Mouse (Mus musculus) thymus, adult 18-20 months (tissue): ENCODE data around the gene Dctn2.

Source experiments
- DNase-seq, 2 experiments: peaks; one replicate each; pipeline ENCODE4 v3.0.0; 2022; ENCODE audit warnings: mixed read lengths in 2 of 2

The Dctn2 gene

GRCm38 (mm10) chr10:127264336-127264735 is 1.8 kb upstream of the Dctn2 start:
- no peak for DNase-seq

DNA sequence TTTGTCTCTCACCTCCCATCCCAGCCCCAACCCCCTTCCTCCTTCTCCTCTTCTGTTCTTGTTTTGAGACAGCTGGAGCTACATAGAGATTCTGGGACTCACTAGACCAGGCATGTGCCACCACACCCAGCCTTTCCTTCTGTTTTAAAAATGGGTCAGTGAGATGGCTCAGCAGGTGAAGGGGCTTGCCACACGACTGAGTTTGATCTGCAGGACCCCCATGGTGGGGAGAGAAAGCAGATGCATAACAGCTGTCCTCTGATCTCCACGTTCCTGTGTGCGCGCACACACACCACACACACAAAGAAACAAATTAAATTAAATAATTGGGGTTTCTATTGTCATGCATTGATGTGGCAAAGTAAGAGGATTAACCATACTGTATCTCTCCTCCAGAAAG is 1.2 kb upstream of the Dctn2 start:
- no peak for DNase-seq

GRCm38 (mm10) chr10:127265727-127266111 is 449 bp upstream of the Dctn2 start:
- DNase-seq: no peak

DNA sequence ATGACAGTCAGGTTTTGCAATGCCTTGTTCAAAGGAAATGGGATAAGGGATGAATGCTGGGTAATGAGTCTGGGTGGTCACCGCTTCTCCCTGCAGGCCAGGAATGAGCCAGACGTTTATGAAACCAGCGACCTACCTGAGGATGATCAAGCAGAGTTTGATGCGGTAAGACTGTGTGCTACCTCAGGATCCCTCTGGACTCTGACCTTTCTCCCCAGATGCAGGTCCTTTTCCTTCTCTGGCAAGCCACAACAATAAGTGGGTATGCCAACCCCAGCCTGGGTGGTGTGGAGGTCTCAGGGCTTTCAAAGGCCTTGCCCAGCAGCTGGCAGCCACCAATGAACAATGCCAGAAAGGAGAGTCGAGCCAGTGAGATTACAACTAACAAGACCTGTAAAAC is 1.1 kb downstream of the Dctn2 start:
- no peak for DNase-seq

DNA sequence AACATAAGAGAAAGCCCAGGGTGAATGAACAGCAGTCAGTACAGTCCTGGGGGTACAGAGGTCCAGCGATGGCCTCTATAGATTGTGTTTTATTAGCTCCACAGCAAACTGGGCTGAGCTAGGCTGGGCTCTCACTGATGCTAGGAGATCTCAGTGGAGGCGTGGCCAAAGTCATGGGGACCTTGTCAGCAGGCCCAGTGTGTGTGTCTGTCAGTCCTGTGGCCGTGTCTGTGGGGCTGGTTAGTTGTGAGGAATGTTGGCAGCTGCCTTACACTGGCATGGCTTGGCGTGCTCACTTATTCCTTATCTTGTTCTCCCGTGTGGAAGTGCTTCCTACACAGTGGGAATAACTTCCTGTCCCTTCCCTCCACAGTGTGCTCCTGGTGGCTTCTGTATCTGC is 2.2 kb downstream of the Dctn2 start:
- DNase-seq: no peak

- no peak for DNase-seq
Observed at GRCm38 (mm10) chr10:127269036-127269435, 2.9 kb downstream of the Dctn2 start.

DNA sequence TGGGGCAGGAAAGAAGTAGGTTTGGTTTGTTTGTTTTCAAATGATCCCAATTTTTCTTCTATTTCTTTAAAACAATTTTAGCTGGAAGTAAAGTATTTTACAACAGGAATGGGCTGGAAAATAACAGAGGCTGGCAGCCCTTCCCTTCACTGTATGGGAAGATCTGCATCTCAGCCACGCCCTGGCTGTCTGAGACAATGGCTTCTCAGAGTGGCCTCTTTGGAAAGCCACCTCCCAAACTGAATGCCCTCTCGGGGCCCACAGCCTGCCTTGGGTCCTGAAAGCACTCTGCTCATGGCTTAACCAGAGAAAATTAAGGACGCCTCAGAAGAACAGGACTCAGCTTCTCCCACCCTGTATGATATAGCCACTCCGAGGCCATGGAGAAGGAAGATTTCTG is 3.7 kb downstream of the Dctn2 start:
- DNase-seq: no peak

DNA sequence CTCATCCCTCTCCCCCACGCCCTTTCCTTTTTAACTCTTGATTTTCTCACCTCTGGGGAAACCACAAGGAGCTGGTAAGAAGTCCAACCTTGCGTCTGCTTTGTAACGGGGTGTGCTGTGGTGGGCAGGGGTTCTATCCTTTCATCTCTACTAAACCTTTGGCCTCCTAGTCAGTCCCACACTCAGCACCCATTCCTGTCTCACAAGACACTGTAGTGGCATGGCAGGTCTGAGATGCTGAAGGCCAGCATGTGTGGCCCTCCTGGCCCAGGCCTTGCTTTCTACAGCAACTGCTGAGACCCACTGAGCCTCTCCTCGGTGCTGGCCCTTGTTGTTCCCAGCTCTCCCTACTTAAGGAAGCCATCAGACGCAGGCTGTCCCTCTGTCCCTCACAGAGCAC is 6.2 kb downstream of the Dctn2 start:
- DNase-seq: no peak

- no peak for DNase-seq
Observed at GRCm38 (mm10) chr10:127274261-127275022, 8.3 kb downstream of the Dctn2 start.

GRCm38 (mm10) chr10:127279730-127280129 is 13.6 kb downstream of the Dctn2 start:
- no peak for DNase-seq

DNA sequence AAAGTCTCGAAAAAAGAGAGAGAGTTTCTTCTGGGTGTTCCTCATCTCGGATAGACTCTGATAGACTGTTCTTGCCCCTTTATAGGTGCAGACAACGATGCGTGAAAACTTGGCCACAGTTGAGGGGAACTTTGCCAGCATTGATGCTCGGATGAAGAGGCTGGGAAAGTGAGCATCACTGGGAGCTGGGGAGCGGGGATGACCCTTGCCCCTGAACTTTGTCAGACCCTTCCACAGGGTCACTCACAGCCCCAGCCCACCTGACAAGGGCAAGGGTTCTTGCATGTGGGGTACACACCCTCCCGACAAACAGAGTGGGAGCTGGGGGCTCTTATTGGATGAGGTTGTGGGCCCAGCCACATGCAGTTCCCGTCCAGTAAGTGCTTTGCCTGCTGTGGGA is 15.1 kb downstream of the Dctn2 start:
- no peak for DNase-seq

DNA sequence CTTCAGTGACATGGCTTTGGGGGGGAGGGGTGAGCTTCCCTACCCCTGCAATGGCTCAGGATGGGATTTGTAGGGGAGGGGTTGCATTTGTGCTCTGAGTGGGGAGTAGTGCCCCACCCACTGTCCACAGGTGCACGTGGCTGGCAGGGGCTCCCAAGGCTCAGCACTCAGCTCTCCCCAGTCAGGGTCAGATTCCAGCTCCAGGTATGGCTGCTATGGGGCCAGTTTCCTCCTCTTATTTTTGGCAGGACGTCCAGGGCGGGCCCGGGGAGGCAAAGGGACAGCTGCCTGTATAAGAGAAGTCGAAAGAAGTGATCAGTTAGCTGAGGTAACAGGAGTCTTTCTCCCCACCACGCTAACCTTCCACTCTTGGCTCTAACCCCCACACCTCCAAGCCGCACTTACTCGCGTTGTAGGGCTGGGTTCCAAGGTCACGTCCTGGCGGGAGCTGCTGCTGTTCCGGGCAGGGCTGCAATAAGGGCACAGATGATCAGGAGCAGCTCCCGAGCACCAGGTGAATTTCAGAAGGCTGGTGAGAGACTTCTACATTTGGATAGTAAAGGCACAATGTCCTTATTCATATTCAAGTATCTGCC is 16.6 kb downstream of the Dctn2 start:
- no peak for DNase-seq

- DNase-seq: no peak
Observed at GRCm38 (mm10) chr10:127284105-127284622, 18.0 kb downstream of the Dctn2 start.

- no peak for DNase-seq
Observed at GRCm38 (mm10) chr10:127284724-127285500, 18.7 kb downstream of the Dctn2 start.

DNA sequence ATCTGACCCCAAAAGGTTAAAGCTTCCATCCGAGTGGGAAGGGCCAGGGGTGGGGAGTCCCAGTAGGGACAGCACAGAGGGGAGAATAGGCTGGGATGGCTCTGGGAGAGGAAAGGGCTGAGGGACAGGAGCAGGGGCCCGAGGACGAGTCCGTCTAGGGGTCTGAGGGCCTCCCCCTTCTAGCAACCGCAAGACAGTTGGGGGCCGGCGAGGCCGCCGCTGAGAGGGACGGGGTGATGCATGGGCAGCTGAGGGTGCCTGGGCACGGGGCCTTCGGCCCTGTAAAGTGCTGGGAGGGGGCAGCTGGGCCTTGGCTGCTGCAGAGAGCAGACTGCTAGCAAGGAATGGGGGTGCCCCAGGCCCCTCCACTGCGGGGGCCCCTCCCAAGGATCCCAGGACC is 19.5 kb downstream of the Dctn2 start:
- DNase-seq: no peak

- no peak for DNase-seq
Observed at GRCm38 (mm10) chr10:127286194-127286593, 20.0 kb downstream of the Dctn2 start.

GRCm38 (mm10) chr10:127286730-127287129 is 20.6 kb downstream of the Dctn2 start:
- no peak for DNase-seq

GRCm38 (mm10) chr10:127287271-127287935 is 21.2 kb downstream of the Dctn2 start:
- no peak for DNase-seq

DNA sequence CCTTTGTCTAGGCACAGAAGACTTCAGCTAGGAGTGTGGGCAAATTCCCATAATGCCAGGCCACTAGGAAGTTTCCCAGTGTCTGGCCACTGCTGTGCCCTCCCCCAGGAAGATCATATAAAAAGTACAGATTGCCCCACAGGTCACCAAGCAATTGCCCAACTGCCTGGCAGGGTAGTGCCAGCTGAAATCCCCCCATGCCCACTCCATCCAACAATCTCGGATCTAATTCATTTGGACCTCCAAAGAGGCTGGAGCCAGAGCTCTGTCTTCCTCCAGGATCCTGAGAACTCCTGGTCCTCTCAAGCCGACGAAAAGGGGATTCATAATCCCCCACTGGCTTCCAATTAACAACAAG is 21.7 kb downstream of the Dctn2 start:
- no peak for DNase-seq

DNA sequence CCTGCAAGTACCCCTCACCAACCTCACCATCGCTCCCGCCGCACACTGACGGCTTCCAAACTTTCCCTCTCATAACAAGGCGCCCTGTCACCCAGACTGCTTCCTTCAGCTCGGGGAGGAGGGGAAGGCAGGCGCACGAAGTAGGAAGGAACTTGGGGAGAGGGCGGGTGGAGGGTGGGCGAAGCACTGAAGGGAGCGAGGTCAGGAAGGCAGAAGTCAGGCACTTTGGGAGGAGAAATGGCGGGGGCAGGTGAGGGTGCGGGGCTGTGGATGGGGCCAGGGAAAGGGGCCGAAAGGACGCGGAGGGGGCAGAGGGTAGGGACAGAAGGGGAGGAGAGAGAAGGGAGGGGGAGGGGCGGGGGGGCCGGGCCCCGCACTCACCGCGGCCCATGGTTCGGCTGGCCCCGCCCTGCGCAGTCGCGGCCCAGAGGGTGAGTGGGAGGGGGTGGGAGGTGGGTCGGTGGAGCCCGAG is 22.2 kb downstream of the Dctn2 start:
- DNase-seq: peak; percentile 54 to 67

- DNase-seq: peak; percentile 81 to 83
Observed at GRCm38 (mm10) chr10:127288800-127289572, 22.8 kb downstream of the Dctn2 start, which contains the start of gene Mbd6. Gene Mbd6 (minus strand): TSS chr10:127289018.

DNA sequence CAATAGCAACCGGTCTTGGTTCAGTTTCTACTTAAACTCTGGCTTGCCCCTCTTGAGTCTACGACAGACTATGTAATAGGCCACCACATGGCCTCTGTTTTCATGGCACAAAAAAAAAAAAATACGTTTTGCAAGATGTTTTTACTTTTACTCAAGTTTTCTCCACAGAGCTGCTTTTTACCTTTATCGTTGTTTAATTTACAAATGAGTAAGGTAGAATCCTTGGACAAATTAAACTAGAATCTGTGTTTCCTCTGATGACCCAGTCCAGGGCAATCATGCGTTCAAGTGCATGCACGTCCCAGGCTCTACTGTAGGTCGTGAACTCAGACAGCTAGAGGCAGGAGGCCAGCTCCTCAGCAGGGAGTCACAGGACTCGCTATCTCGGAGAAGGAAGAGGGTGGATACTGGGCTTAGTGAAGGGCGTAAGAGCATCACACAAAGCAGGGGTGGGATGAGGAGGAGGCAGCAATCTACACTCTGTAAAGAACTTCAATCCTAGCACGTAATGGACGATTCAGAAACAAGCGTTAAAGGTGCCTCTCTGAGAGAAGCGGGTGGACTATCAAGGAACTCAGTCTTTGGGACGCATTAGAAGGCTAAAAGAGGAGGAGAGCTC is 23.5 kb downstream of the Dctn2 start:
- DNase-seq: peak; percentile 41 to 42
